Mouse (Mus musculus) myocyte (in vitro differentiated cells): Measurements from ENCODE around the gene Gas7.

ENCODE experiments used
- CEBPB ChIP-seq: IDR thresholded peaks from 2 replicates; pipeline ENCODE4 v1.6.1; 2011; ENCODE audit warnings: mild to moderate bottlenecking, moderate library complexity; ENCODE audit not compliant: poor library complexity, insufficient read depth, severe bottlenecking
- POLR2A ChIP-seq: IDR thresholded peaks from one replicate; pipeline ENCODE4 v1.6.1; 2011; ENCODE audit warnings: low read depth, mild to moderate bottlenecking, control low read depth, moderate library complexity; ENCODE audit not compliant: insufficient read length
- POLR2AphosphoS2 ChIP-seq: IDR thresholded peaks from one replicate; pipeline ENCODE4 v1.6.1; 2011; ENCODE audit warnings: low read depth, control low read depth; ENCODE audit not compliant: insufficient read length
- SRF ChIP-seq: IDR thresholded peaks from one replicate; pipeline ENCODE4 v1.6.1; 2011; ENCODE audit warnings: low read depth; ENCODE audit not compliant: control insufficient read depth, insufficient read length
- TCF12 ChIP-seq: IDR thresholded peaks from one replicate; pipeline ENCODE4 v1.6.1; 2011; ENCODE audit warnings: mild to moderate bottlenecking, control low read depth; ENCODE audit not compliant: poor library complexity, insufficient read depth, severe bottlenecking
- TCF3 ChIP-seq: IDR thresholded peaks from one replicate; pipeline ENCODE4 v1.6.1; 2011; ENCODE audit warnings: low read depth, control low read depth; ENCODE audit not compliant: insufficient read length

DNA sequence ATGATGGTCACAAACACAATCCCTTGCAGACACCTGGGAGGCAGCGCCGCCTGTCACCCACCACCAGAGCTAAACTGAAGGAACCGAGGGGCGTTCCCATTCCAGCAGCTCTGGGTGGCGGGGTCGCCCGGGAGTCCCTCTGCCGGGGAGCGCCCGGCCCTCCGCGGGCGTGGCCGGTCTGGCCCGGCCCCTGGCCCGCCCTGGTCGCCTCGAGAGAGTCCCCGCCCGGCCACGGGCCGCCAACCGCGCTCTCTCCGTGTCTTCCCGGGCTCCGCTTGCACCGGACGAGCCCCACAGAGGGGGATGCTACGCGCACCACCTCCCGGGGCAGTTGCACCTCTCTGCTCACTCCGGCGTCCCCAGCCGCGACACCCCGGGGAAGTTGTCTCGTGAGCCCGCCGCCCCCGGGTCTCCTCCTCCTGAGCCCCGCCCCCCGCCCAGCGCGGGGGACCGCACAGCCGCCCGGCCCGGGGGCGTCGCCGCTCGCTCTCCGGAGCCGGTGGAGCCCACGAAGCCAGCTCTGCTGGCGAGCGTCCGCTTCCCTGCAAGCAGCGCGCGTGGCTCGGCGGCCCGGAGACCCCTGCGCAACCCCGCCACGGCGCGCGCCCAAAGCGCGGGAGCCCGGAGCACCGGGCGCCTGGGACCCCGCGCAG, at the start of gene Gas7:
- TF ChIP-seq POLR2A (no peak), TCF3 (no peak), TCF12 (no peak), POLR2AphosphoS2 (no peak), SRF (no peak), CEBPB (no peak)
